Mouse (Mus musculus) lung, postnatal 0 days (tissue): Measurements from ENCODE around the gene Plscr1. TPM values are rescaled to one million over a fixed set of nuclear protein-coding genes. Genes with fewer than 3 reads are reported as not detected.
A peak's percentile ranks its signal among the peaks of the same experiment; 100 is the strongest.

Experiments used
- ATAC-seq: fragments of 200-750 bp; cut with Nextera tagmentation; 2 replicates; pipeline ENCODE4 v1.8.0; 2017; ENCODE audit warnings: moderate library complexity
- DNase-seq: peaks from one replicate; pipeline ENCODE4 v3.0.0-alpha.2; 2016; ENCODE audit warnings: low spot score
- H3K27ac ChIP-seq: fragments of 300-500 bp; sonication (generic); 2 replicates; pipeline ENCODE4 v1.5.1; 2014; ENCODE audit warnings: antibody characterized with exemption, mild to moderate bottlenecking, low read length, mixed read lengths
- H3K27me3 ChIP-seq: fragments of 300-500 bp; sonication (generic); replicated peaks from 2 replicates; pipeline ENCODE4 v1.6.1; 2014; ENCODE audit warnings: low read length, mixed read lengths; ENCODE audit not compliant: insufficient read depth
- H3K36me3 ChIP-seq: fragments of 300-500 bp; sonication (generic); 2 replicates; pipeline ENCODE4 v1.6.1; 2014; ENCODE audit warnings: low read length, mixed read lengths; ENCODE audit not compliant: insufficient read depth
- H3K4me1 ChIP-seq: fragments of 300-500 bp; sonication (generic); 2 replicates; pipeline ENCODE4 v1.6.1; 2014; ENCODE audit warnings: antibody characterized with exemption, low read depth, low read length, mixed read lengths; ENCODE audit not compliant: insufficient read depth
- H3K4me2 ChIP-seq: fragments of 300-500 bp; sonication (generic); replicated peaks from 2 replicates; pipeline ENCODE4 v1.6.1; 2014; ENCODE audit warnings: low read depth, mild to moderate bottlenecking, low read length, moderate library complexity, mixed read lengths
- H3K4me3 ChIP-seq: fragments of 300-500 bp; sonication (generic); 2 replicates; pipeline ENCODE4 v1.5.1; 2014; ENCODE audit warnings: low read depth, low read length
- H3K9ac ChIP-seq: fragments of 300-500 bp; sonication (generic); replicated peaks from 2 replicates; pipeline ENCODE4 v1.6.1; 2014; ENCODE audit warnings: low read depth, mild to moderate bottlenecking
- H3K9me3 ChIP-seq: fragments of 300-500 bp; sonication (generic); 2 replicates; pipeline ENCODE4 v1.6.1; 2016; ENCODE audit warnings: low read length, mixed read lengths
- CTCF ChIP-seq: IDR thresholded peaks from 2 replicates; pipeline ENCODE4 v1.5.1; 2016; ENCODE audit warnings: antibody characterized with exemption, mild to moderate bottlenecking
- EP300 ChIP-seq: IDR thresholded peaks from 2 replicates; pipeline ENCODE4 v1.6.1; 2016; ENCODE audit warnings: antibody characterized with exemption, mild to moderate bottlenecking, control low read depth
- WGBS: fragments of 180-500 bp; shearing (Covaris S2); extraction: QIAGEN DNeasy Blood & Tissue Kit; methylation state at CpG from one replicate; pipeline ENCODE4 v1.1.7; 2014; 5-methylcytosine and 5-hydroxymethylcytosine counted together
- polyA plus RNA-seq: library from polyadenylated mRNA; unstranded; fragments of >200 nt; fragmentation: Nextera tagmentation; extraction: Ambion mirVana; gene quantifications from 2 replicates; pipeline ENCODE4 v1.2.1, GENCODE M21; 2015

Gene Plscr1
- polyA plus RNA-seq, 1 experiment from 2014 or later = 53.7 TPM

DNA sequence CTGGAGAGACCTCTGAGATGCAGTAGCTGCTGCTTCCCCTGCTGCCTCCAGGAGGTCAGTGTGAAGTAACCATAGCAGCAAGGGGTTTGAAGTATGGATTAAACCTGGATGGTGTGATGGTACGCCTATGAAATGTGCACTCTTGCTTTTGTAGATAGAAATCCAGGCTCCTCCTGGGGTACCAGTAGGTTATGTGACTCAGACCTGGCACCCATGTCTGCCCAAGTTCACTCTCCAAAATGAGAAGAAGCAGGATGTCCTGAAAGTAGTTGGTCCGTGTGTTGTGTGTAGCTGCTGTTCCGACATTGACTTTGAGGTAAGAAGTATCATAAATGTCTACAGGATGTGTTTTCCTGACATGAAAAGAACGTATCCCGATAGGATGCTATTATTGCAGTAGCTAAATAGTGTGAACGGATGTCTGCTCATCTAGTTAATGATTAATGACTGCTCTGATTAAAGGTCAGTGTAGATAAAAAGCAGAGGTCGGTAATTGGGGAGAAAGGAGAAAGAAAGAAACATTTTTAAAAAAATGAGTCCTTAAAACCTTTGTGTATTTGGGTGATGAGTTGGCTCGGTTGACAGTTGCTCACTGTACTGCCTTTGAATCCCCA is 17.1 kb downstream of the Plscr1 start:
- Histone ChIP-seq H3K4me3 (no peak overlapping the region), H3K4me1 (no peaks in the 10 kb centered on the region), H3K36me3 (no peaks in the 10 kb centered on the region), H3K27ac (no peak overlapping the region), H3K4me2 (no peak overlapping the region), H3K27me3 (no peaks in the 10 kb centered on the region), H3K9me3 (no peaks in the 10 kb centered on the region), H3K9ac (no peak overlapping the region)
- WGBS = 60% methylated on average over 8 of the region's 8 CpGs
- no peak for DNase-seq
- no peak for ATAC-seq
- no peak for TF ChIP-seq CTCF
- TF ChIP-seq EP300 = no peak

DNA sequence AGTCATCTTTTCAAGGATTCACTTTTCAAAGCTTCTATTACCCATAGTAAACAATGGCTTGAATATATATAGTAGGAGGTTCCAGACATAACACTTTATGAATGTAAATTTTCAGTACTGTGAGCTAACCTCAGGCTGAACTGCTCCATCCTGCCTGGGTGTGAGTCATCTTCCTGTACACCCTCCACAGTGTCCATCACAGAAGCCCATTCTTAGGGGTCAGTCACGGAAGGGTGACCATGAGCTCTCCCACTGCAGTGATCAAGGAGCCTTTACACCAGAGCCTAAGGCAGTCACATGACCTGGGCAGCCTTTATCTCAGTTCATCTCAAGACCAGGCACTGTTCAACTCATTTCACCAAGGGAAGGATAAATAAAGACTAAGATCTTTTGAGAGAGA is 18.2 kb downstream of the Plscr1 start:
- Histone ChIP-seq H3K4me1 (no peaks in the 10 kb centered on the region), H3K27me3 (no peaks in the 10 kb centered on the region), H3K9me3 (no peaks in the 10 kb centered on the region), H3K4me2 (no peak overlapping the region), H3K27ac (no peak overlapping the region), H3K9ac (no peak overlapping the region), H3K36me3 (no peaks in the 10 kb centered on the region), H3K4me3 (no peak overlapping the region)
- ATAC-seq (no peak; the same call in 1 of the 2 replicates), DNase-seq (no peak)
- TF ChIP-seq EP300 (no peak), CTCF (no peak)
- WGBS = 56% methylated on average over 1 of the region's 1 CpGs

DNA sequence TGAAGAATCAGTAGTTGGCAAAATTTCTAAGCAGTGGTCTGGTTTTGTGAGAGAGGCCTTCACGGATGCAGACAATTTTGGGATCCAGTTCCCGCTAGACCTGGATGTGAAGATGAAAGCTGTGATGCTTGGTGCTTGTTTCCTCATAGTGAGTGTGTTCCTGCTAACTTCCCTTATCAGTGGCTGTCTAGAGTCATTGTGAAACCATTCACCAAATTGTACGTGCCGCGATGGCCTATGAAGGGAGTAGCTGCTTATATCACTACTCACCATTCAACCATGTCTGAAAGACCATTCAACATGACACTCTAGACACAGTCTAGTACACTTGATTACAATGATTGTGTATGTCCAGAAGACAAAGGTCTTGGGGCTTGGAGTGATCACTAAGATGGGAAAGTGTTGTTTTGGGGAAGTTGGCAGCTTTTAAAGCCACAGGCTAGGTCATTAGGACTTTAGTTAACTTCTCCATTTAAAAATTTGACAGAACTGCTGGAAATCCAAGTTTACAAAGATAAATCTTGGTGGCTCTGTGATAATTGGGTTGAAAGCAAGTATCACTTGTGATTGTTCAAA is 20.4 kb downstream of the Plscr1 start:
- Histone ChIP-seq H3K4me2 (no peak overlapping the region), H3K27me3 (no peaks in the 10 kb centered on the region), H3K4me3 (no peak overlapping the region), H3K36me3 (no peaks in the 10 kb centered on the region), H3K4me1 (no peaks in the 10 kb centered on the region), H3K27ac (no peak overlapping the region), H3K9ac (no peak overlapping the region), H3K9me3 (no peaks in the 10 kb centered on the region)
- ATAC-seq = no peak
- 92% methylated on average over 5 of the region's 5 CpGs for WGBS
- no peak for DNase-seq
- no peak for TF ChIP-seq EP300
- TF ChIP-seq CTCF = no peak

DNA sequence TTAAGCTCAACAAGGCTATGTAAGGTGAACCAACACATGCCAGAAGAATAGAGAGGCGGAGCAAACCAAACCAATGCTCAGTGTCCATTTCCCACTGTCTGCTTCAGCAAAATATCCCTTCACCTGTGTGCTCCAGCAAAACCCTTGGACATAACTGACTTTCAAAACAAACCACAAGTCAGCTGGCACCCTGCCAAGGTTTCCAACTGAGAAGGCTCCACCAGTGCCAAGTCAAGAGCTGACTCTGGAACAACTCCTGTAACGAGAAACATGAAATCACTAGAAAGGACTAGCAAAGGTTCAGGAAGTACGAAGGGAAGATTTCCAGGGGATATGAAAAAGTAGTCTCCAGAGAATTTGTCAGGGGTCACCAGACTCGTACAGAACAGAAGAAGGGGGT is 21.4 kb downstream of the Plscr1 start:
- no peak overlapping the region for H3K27ac ChIP-seq
- H3K36me3 ChIP-seq = no peaks in the 10 kb centered on the region
- H3K4me3 ChIP-seq = no peak overlapping the region
- H3K4me1 ChIP-seq = peaks cover 4% of the 10 kb centered on the region; the same call in 1 of the 2 replicates
- H3K9me3 ChIP-seq = no peaks in the 10 kb centered on the region
- no peak overlapping the region for H3K9ac ChIP-seq
- 32% methylated on average over 4 of the region's 4 CpGs for WGBS
- no peak for TF ChIP-seq CTCF
- no peak for TF ChIP-seq EP300
- no peak overlapping the region for H3K4me2 ChIP-seq
- ATAC-seq (peak; percentile 20; the same call in 1 of the 2 replicates), DNase-seq (peak; percentile 57)
- H3K27me3 ChIP-seq = no peaks in the 10 kb centered on the region

DNA sequence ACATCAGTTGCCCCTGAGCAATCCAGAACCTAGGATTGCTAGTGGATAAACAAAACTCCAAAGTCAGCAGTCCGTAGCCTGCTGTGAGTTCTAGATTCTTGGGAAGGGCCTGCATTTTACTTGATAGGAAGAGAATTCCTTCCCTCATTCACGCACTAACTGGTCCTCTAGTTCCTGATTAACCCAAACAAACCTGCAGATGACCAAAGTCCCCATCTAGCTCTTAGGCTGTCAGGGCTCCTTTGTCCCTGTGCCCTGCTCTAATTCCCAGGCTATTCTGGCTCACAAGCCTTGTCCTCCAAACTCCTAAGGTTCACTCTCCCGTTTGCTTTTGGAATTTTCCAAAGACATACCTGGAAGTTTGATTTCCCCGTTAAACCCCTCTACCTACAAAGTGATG is 23.1 kb downstream of the Plscr1 start:
- DNase-seq (no peak), ATAC-seq (no peak)
- 86% methylated on average over 4 of the region's 4 CpGs for WGBS
- H3K4me2 ChIP-seq = no peak overlapping the region
- H3K4me1 ChIP-seq = peaks cover 4% of the 10 kb centered on the region; the same call in 1 of the 2 replicates
- H3K9me3 ChIP-seq = no peaks in the 10 kb centered on the region
- TF ChIP-seq CTCF (no peak), EP300 (no peak)
- H3K27ac ChIP-seq = no peak overlapping the region
- H3K9ac ChIP-seq = no peak overlapping the region
- H3K4me3 ChIP-seq = no peak overlapping the region
- H3K27me3 ChIP-seq = no peaks in the 10 kb centered on the region
- H3K36me3 ChIP-seq = no peaks in the 10 kb centered on the region

DNA sequence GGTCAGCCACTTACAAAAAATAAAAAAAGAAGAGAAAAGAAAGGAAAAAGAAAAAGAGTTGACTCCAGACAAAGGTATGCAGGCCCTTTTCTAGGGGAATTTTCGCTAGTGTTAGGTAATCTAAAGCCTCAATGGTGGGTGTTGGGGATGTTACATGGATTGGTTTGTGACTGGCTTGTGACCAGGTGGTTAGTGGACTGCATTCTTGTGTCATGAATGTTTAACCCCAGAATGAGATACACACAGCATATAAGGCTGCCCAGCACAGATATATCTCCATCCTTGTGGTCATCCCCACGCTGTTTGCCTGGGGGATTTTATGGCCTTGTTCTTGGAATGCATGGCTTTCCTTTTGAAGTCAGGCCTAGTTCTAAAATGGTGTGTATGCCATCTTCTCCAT is 23.7 kb downstream of the Plscr1 start:
- H3K27ac ChIP-seq = no peak overlapping the region
- no peak overlapping the region for H3K9ac ChIP-seq
- ATAC-seq (no peak), DNase-seq (no peak)
- no peaks in the 10 kb centered on the region for H3K27me3 ChIP-seq
- H3K4me2 ChIP-seq = no peak overlapping the region
- no peak for TF ChIP-seq CTCF
- no peaks in the 10 kb centered on the region for H3K36me3 ChIP-seq
- WGBS = 85% methylated on average over 2 of the region's 2 CpGs
- H3K4me3 ChIP-seq = no peak overlapping the region
- peaks cover 4% of the 10 kb centered on the region; the same call in 1 of the 2 replicates for H3K4me1 ChIP-seq
- no peaks in the 10 kb centered on the region for H3K9me3 ChIP-seq
